Mouse (Mus musculus): ENCODE data around the gene Nkiras1. TPM values are rescaled to one million over a fixed set of nuclear protein-coding genes. Genes with fewer than 3 reads are reported as not detected.
"Not testable (repeated sequence)": the region's sequence is repeated elsewhere in the genome, so short reads cannot be mapped to it uniquely, and the experiment has no call there.

The Nkiras1 gene
- 23.1 and 27.1 TPM in 2 replicates for total RNA-seq (2021)
- long read RNA-seq, experiment 1, full-length matches to known transcripts = 22 of 32 reads
- long read RNA-seq, experiment 1, partial matches to known transcripts = 1 of 32 reads
- long read RNA-seq, experiment 1, other reads (novel, unspliced or antisense) = 9 of 32 reads
- long read RNA-seq, experiment 2, full-length matches to known transcripts = 24 of 33 reads
- long read RNA-seq, experiment 2, partial matches to known transcripts = 0 of 33 reads
- long read RNA-seq, experiment 2, other reads (novel, unspliced or antisense) = 9 of 33 reads

- DNase-seq = peak; percentile 99
Observed at GRCm38 (mm10) chr14:18270529-18271441, at the start of gene Nkiras1, which contains the start of gene Rpl15. Gene Nkiras1, plus strand, starts transcription at chr14:18271136. Gene Rpl15, minus strand, starts transcription at chr14:18271391.

GRCm38 (mm10) chr14:18221977-18222376 lies 49.0 kb upstream of the Nkiras1 start:
- no peak for DNase-seq

GRCm38 (mm10) chr14:18225431-18225830 lies 45.5 kb upstream of the Nkiras1 start:
- DNase-seq = not testable (repeated sequence)

GRCm38 (mm10) chr14:18226181-18226580 lies 44.8 kb upstream of the Nkiras1 start:
- DNase-seq = not testable (repeated sequence)

GRCm38 (mm10) chr14:18229751-18230150 lies 41.2 kb upstream of the Nkiras1 start:
- DNase-seq = not testable (repeated sequence)

- not testable (repeated sequence) for DNase-seq
Observed at GRCm38 (mm10) chr14:18231866-18232265, 39.1 kb upstream of the Nkiras1 start.

GRCm38 (mm10) chr14:18233076-18233475 lies 37.9 kb upstream of the Nkiras1 start:
- DNase-seq = no peak

GRCm38 (mm10) chr14:18233981-18234960 lies 36.7 kb upstream of the Nkiras1 start:
- no peak for DNase-seq

- not testable (repeated sequence) for DNase-seq
Observed at GRCm38 (mm10) chr14:18236496-18237235, 34.3 kb upstream of the Nkiras1 start.

- no peak for DNase-seq
Observed at GRCm38 (mm10) chr14:18237381-18237780, 33.6 kb upstream of the Nkiras1 start.

- peak; percentile 98 for DNase-seq
Observed at GRCm38 (mm10) chr14:18238131-18238749, 32.7 kb upstream of the Nkiras1 start.

GRCm38 (mm10) chr14:18238750-18239731 lies 31.9 kb upstream of the Nkiras1 start, which contains the start of gene Nr1d2:
Gene Nr1d2, minus strand, starts transcription at chr14:18239127.
- DNase-seq = peak; percentile 99

GRCm38 (mm10) chr14:18240132-18240531 lies 30.8 kb upstream of the Nkiras1 start:
- DNase-seq = no peak

- DNase-seq = no peak
Observed at GRCm38 (mm10) chr14:18241786-18242185, 29.1 kb upstream of the Nkiras1 start.

- DNase-seq = no peak
Observed at GRCm38 (mm10) chr14:18242638-18243130, 28.3 kb upstream of the Nkiras1 start.

- no peak for DNase-seq
Observed at GRCm38 (mm10) chr14:18261203-18261602, 9.7 kb upstream of the Nkiras1 start.

- DNase-seq = no peak
Observed at GRCm38 (mm10) chr14:18263427-18263826, 7.5 kb upstream of the Nkiras1 start.

GRCm38 (mm10) chr14:18269947-18270528 lies 898 bp upstream of the Nkiras1 start:
- not testable (repeated sequence) for DNase-seq

- DNase-seq = no peak
Observed at GRCm38 (mm10) chr14:18271666-18272065, 730 bp downstream of the Nkiras1 start.

All from adrenal gland, postnatal 14 days (tissue).